8 mouse cellular contexts compared by ENCODE assay signal in the genomic region with DNA sequence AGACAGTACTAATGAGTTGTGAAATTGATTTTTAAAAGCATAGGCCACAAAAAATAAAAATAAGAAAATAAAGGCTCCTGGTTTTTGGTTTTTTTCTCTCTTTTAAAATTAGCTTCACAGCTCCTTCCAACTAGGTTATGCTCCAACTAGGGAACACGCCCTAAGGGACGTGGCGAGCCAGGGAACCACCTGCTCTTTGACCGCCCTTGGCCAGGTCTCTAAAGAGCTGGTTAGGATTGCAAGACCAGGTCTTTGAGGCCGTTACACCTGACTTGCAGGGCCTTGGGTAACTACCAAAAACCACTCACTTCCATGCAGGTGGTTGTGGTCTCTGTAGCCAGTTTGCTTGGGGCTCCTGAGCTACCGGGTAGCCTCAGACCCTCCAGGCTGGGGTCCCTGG. TPM values are rescaled to one million over a fixed set of nuclear protein-coding genes. Genes with fewer than 3 reads are reported as not detected.
DNase-seq lines count a peak whose midpoint lies in the region; ATAC-seq and TF ChIP-seq lines count a peak whose summit lies in the region.

No protein-coding gene starts in this region.

- peaks cover 33% of the 10 kb centered on the region for H3K4me1 ChIP-seq in heart, embryonic 11.5 days (ENCODE audit: control insufficient read depth, insufficient read depth, low read length)
- peaks cover 35% of the 10 kb centered on the region for H3K4me1 ChIP-seq in embryonic facial prominence, embryonic 12.5 days
- peaks cover 33% of the 10 kb centered on the region; the same call in 1 of the 2 replicates for H3K4me1 ChIP-seq in kidney, adult 2 months (ENCODE audit: control insufficient read depth, insufficient read depth, low read length)
- peaks cover 38% of the 10 kb centered on the region for H3K4me1 ChIP-seq in midbrain, embryonic 12.5 days

- 80% methylated on average over 6 of the region's 6 CpGs for WGBS in heart, embryonic 11.5 days (ENCODE audit: insufficient replicate concordance)
- WGBS in embryonic facial prominence, embryonic 12.5 days, result 83% methylated on average over 6 of the region's 6 CpGs
- 42% methylated on average over 6 of the region's 6 CpGs for WGBS in kidney, adult 2 months
- 87% methylated on average over 6 of the region's 6 CpGs for WGBS in midbrain, embryonic 12.5 days

- H3K9ac ChIP-seq in heart, embryonic 11.5 days (ENCODE audit: low read depth, low read length), result no peak overlapping the region
- H3K9ac ChIP-seq in embryonic facial prominence, embryonic 12.5 days, result no peak overlapping the region
- H3K9ac ChIP-seq in midbrain, embryonic 12.5 days (replicated peaks), result peak overlapping the region; percentile 17; the same call in 1 of the 2 replicates

- TF ChIP-seq CTCF in kidney, adult 2 months (conservative IDR thresholded peaks at IDR 0.05; ENCODE audit: insufficient read depth, insufficient read length, low read depth, low read length), result no peak

- H3K27me3 ChIP-seq in heart, embryonic 11.5 days (ENCODE audit: control insufficient read depth, insufficient read depth, low read length), result no peaks in the 10 kb centered on the region
- no peaks in the 10 kb centered on the region for H3K27me3 ChIP-seq in embryonic facial prominence, embryonic 12.5 days
- H3K27me3 ChIP-seq in kidney, adult 2 months (replicated peaks; ENCODE audit: control insufficient read depth, insufficient read depth, low read length), result no peaks in the 10 kb centered on the region
- H3K27me3 ChIP-seq in midbrain, embryonic 12.5 days, result no peaks in the 10 kb centered on the region

- no peaks in the 10 kb centered on the region for H3K36me3 ChIP-seq in heart, embryonic 11.5 days (ENCODE audit: control insufficient read depth, insufficient read depth, low read length)
- no peaks in the 10 kb centered on the region for H3K36me3 ChIP-seq in embryonic facial prominence, embryonic 12.5 days
- no peaks in the 10 kb centered on the region for H3K36me3 ChIP-seq in kidney, adult 2 months (ENCODE audit: control insufficient read depth, insufficient read depth, low read length)
- no peaks in the 10 kb centered on the region for H3K36me3 ChIP-seq in midbrain, embryonic 12.5 days

- peak overlapping the region; percentile 43 for H3K27ac ChIP-seq in heart, embryonic 11.5 days (ENCODE audit: low read depth, low read length)
- H3K27ac ChIP-seq in embryonic facial prominence, embryonic 12.5 days, result peak overlapping the region; percentile 94
- peak overlapping the region; percentile 86 for H3K27ac ChIP-seq in kidney, adult 2 months (ENCODE audit: insufficient read depth, low read depth, low read length)
- H3K27ac ChIP-seq in midbrain, embryonic 12.5 days (replicated peaks), result peak overlapping the region; percentile 16

- peak overlapping the region; percentile 67 for H3K4me2 ChIP-seq in heart, embryonic 11.5 days
- H3K4me2 ChIP-seq in embryonic facial prominence, embryonic 12.5 days (replicated peaks), result peak overlapping the region; percentile 97
- H3K4me2 ChIP-seq in midbrain, embryonic 12.5 days (replicated peaks), result peak overlapping the region; percentile 59

- no peak for TF ChIP-seq POLR2A in kidney, adult 2 months (IDR thresholded peaks at IDR 0.05; ENCODE audit: low read depth, low read length)

- H3K4me3 ChIP-seq in heart, embryonic 11.5 days (ENCODE audit: low read depth, low read length), result peak overlapping the region; percentile 90
- peak overlapping the region; percentile 91 for H3K4me3 ChIP-seq in embryonic facial prominence, embryonic 12.5 days
- peak overlapping the region; percentile 43 for H3K4me3 ChIP-seq in kidney, adult 2 months (ENCODE audit: insufficient read depth, low read depth, low read length)
- peak overlapping the region; percentile 58 for H3K4me3 ChIP-seq in midbrain, embryonic 12.5 days

- no peaks in the 10 kb centered on the region for H3K9me3 ChIP-seq in heart, embryonic 11.5 days (replicated peaks; ENCODE audit: control insufficient read depth, low read length)
- H3K9me3 ChIP-seq in embryonic facial prominence, embryonic 12.5 days, result no peaks in the 10 kb centered on the region
- no peaks in the 10 kb centered on the region for H3K9me3 ChIP-seq in midbrain, embryonic 12.5 days

- DNase-seq in heart, postnatal 14 days, result no peak
- DNase-seq in kidney, adult 2 months, result peak; percentile 91
- DNase-seq in left cerebral cortex, adult 8-10 months (ENCODE audit: low spot score in 2 of 2), result no peak
- no peak for DNase-seq in adrenal gland, adult 18-20 months (ENCODE audit: low spot score in 2 of 2)
- DNase-seq in gastrocnemius, adult 8-10 months (ENCODE audit: low spot score in 2 of 2), result no peak

- intact Hi-C loops in heart, postnatal 14 days (cut with DNase I), result no loop called here

- ATAC-seq in heart, embryonic 11.5 days (replicated peaks; ENCODE audit: insufficient number of reproducible peaks, low FRiP score, low TSS enrichment), result no peak
- ATAC-seq in embryonic facial prominence, embryonic 12.5 days (ENCODE audit: insufficient number of reproducible peaks, insufficient read depth, low FRiP score, low TSS enrichment), result no peak
- peak; percentile 4; the same call in 1 of the 2 replicates for ATAC-seq in midbrain, embryonic 12.5 days (ENCODE audit: low FRiP score, low read depth)

RNA-seq across cellular contexts. Expression of gene Tmbim6, which starts 0.7 kb away (rescaled TPM):
- 233 and 290 TPM in 2 replicates for polyA plus RNA-seq in heart, embryonic 11.5 days (2014; fragmentation: Nextera tagmentation; extraction: Ambion mirVana)
- 100 to 1,000 TPM; 216 to 219 TPM for total RNA-seq in heart, postnatal 14 days (2021)
- 256 and 268 TPM in 2 replicates for polyA plus RNA-seq in embryonic facial prominence, embryonic 12.5 days (2016; fragmentation: Nextera tagmentation; extraction: Ambion mirVana)
- polyA plus RNA-seq in kidney, adult 2 months (2012; rRNA removed), result 2,322 and 2,701 TPM in 2 replicates
- 251 and 255 TPM in 2 replicates for polyA plus RNA-seq in midbrain, embryonic 12.5 days (2016; fragmentation: Nextera tagmentation; extraction: Ambion mirVana)
- total RNA-seq in left cerebral cortex, adult 8-10 months (2022), result 100 to 1,000 TPM; 336 to 365 (median 345) TPM
- 100 to 1,000 TPM; 536 to 790 TPM for total RNA-seq in adrenal gland, adult 18-20 months (2021)
- 100 to 1,000 TPM; 194 to 210 (median 203) TPM for total RNA-seq in gastrocnemius, adult 8-10 months (2022)

RNA-seq across cellular contexts. Expression of gene Fmnl3, which starts 21.7 kb away (rescaled TPM):
- 11.0 and 11.4 TPM in 2 replicates for polyA plus RNA-seq in heart, embryonic 11.5 days (2014; fragmentation: Nextera tagmentation; extraction: Ambion mirVana)
- 10 to 100 TPM; 29.4 to 29.7 TPM for total RNA-seq in heart, postnatal 14 days (2021)
- 32.6 and 37.0 TPM in 2 replicates for polyA plus RNA-seq in embryonic facial prominence, embryonic 12.5 days (2016; fragmentation: Nextera tagmentation; extraction: Ambion mirVana)
- 26.8 and 26.9 TPM in 2 replicates for polyA plus RNA-seq in kidney, adult 2 months (2012; rRNA removed)
- polyA plus RNA-seq in midbrain, embryonic 12.5 days (2016; fragmentation: Nextera tagmentation; extraction: Ambion mirVana), result 15.1 and 16.4 TPM in 2 replicates
- total RNA-seq in left cerebral cortex, adult 8-10 months (2022), result 10 to 100 TPM; 10.7 to 14.2 (median 12.7) TPM
- total RNA-seq in adrenal gland, adult 18-20 months (2021), result 10 to 100 TPM; 15.5 to 17.2 TPM
- 1 to 10 TPM; 3.3 to 5.4 (median 3.9) TPM for total RNA-seq in gastrocnemius, adult 8-10 months (2022)

Comparison
In these comparisons a context has a peak if more than half of its experiments do, and no peak if none do; other contexts are left out.
1. H3K27ac ChIP-seq: peak in every context shown above with its lines; median percentile 94 in embryonic facial prominence, embryonic 12.5 days; 86 in kidney, adult 2 months; 43 in heart, embryonic 11.5 days; 16 in midbrain, embryonic 12.5 days.